Comparison of ENCODE assay signal across 27 mouse cellular contexts in genomic region chr16:87623881-87624280, GRCm38 (mm10).
"Had no signal": no experiment of that assay in that cellular context is flagged by ENCODE, and none has a peak within 500 bp of the region (broad histone marks: within the 10 kb centered on the region; RNA-seq: fewer than 3 reads in every experiment).

No protein-coding gene starts in this region.

- H3K36me3 ChIP-seq: heart, embryonic 15.5 days; hindbrain, embryonic 10.5 days; hindbrain, embryonic 12.5 days; limb, embryonic 10.5 days; limb, embryonic 12.5 days; liver, embryonic 13.5 days had no signal

- H3K4me1 ChIP-seq: heart, embryonic 13.5 days; heart, embryonic 15.5 days; hindbrain, embryonic 10.5 days; hindbrain, embryonic 12.5 days; limb, embryonic 10.5 days; limb, embryonic 12.5 days; liver, embryonic 13.5 days had no signal

- H3K4me2 ChIP-seq: heart, embryonic 11.5 days; heart, embryonic 13.5 days; heart, embryonic 15.5 days; hindbrain, embryonic 12.5 days; hindbrain, embryonic 14.5 days; limb, embryonic 12.5 days; liver, embryonic 11.5 days; liver, embryonic 13.5 days had no signal

- H3K9me3 ChIP-seq: limb, embryonic 10.5 days had no signal

- DNase-seq: gastrocnemius, adult 2 months; gastrocnemius, postnatal 10 days; gastrocnemius, postnatal 25 days; heart, adult 2 months; heart, postnatal 14 days; heart, postnatal 4 days; kidney, adult 18-20 months; kidney, adult 8-10 months; kidney, postnatal 10 days; kidney, postnatal 25 days; kidney, postnatal 4 days; liver; liver, embryonic 13.5 days had no signal

- H3K27me3 ChIP-seq: heart, embryonic 13.5 days; heart, embryonic 15.5 days; hindbrain, embryonic 12.5 days; limb, embryonic 12.5 days; liver, embryonic 13.5 days had no signal

- H3K4me3 ChIP-seq: gastrocnemius, adult 2 months; heart, adult 2 months; heart, embryonic 13.5 days; heart, embryonic 15.5 days; hindbrain, embryonic 10.5 days; hindbrain, embryonic 12.5 days; layer of hippocampus, adult 2 months; left cerebral cortex, adult 2 months; limb, embryonic 10.5 days; limb, embryonic 12.5 days; liver, embryonic 13.5 days had no signal

- H3K27ac ChIP-seq: gastrocnemius, adult 2 months; heart, adult 2 months; heart, embryonic 13.5 days; heart, embryonic 15.5 days; hindbrain, embryonic 10.5 days; hindbrain, embryonic 12.5 days; hindbrain, embryonic 14.5 days; layer of hippocampus, adult 2 months; left cerebral cortex, adult 2 months; limb, embryonic 10.5 days; limb, embryonic 12.5 days; liver, embryonic 13.5 days had no signal

- H3K9ac ChIP-seq: heart, embryonic 13.5 days; heart, embryonic 15.5 days; hindbrain, embryonic 12.5 days; hindbrain, embryonic 14.5 days; limb, embryonic 12.5 days; liver, embryonic 13.5 days had no signal

- ATAC-seq: hindbrain, embryonic 16.5 days; inflammation-experienced regulatory T-cells, adult 6 months; intestine, postnatal 0 days had no signal
